Mouse (Mus musculus) MEL (cell line): ENCODE measurements at regions not wholly inside any gene's neighbourhood (a gene's known extent, or its start where the extent isn't known, plus 50 kb on each side); places are given as distances from the start of the nearest gene placed in this dataset.

Experiments used
- DNase-seq: peaks from one replicate; pipeline ENCODE4 v3.0.0; 2011; ENCODE audit warnings: low read depth, low spot score
- H3K27ac ChIP-seq: 2 replicates; pipeline ENCODE4 v1.5.1; 2012; ENCODE audit warnings: low read depth, mild to moderate bottlenecking, control low read depth, low read length, moderate library complexity; ENCODE audit not compliant: control insufficient read depth
- H3K27me3 ChIP-seq, 2 experiments: fragments of 150-350 bp in 1 of 2; sonication (generic) in 1 of 2; 2 replicates each; pipeline ENCODE4 v1.6.1; 2012; ENCODE audit warnings: low read length in 2 of 2, mild to moderate bottlenecking in 2 of 2, improper control_type of control experiment in 1 of 2, moderate library complexity in 1 of 2; ENCODE audit not compliant: insufficient read depth in 2 of 2, control insufficient read depth in 1 of 2
- H3K36me3 ChIP-seq, 2 experiments: 2 replicates each; pipeline ENCODE4 v1.6.1; 2012 to 2014; ENCODE audit warnings: low read length in 2 of 2, improper control_type of control experiment in 1 of 2, inconsistent platforms in 1 of 2, mild to moderate bottlenecking in 1 of 2; ENCODE audit not compliant: insufficient read depth in 2 of 2, control insufficient read depth in 1 of 2
- H3K4me1 ChIP-seq, 2 experiments: fragments of 150-350 bp in 1 of 2; sonication (generic) in 1 of 2; 2 replicates each; pipeline ENCODE4 v1.6.1; 2012; ENCODE audit warnings: low read length in 2 of 2, improper control_type of control experiment in 1 of 2, mild to moderate bottlenecking in 1 of 2; ENCODE audit not compliant: insufficient read depth in 2 of 2, control insufficient read depth in 1 of 2
- H3K4me3 ChIP-seq, 2 experiments: fragments of 150-350 bp in 1 of 2; sonication (generic) in 1 of 2; 2 replicates each; pipeline ENCODE4 v1.5.1; 2012; ENCODE audit warnings: low read depth in 2 of 2, low read length in 2 of 2, mild to moderate bottlenecking in 2 of 2, moderate library complexity in 2 of 2, control low read depth in 1 of 2, improper control_type of control experiment in 1 of 2; ENCODE audit not compliant: control insufficient read depth in 1 of 2, insufficient read depth in 1 of 2
- H3K79me2 ChIP-seq: 2 replicates; pipeline ENCODE4 v1.6.1; 2012; ENCODE audit warnings: mild to moderate bottlenecking, low read length, moderate library complexity; ENCODE audit not compliant: control insufficient read depth, poor library complexity, insufficient read depth
- H3K9ac ChIP-seq: 2 replicates; pipeline ENCODE4 v1.6.1; 2012; ENCODE audit warnings: low read depth, mild to moderate bottlenecking, control low read depth, low read length, moderate library complexity; ENCODE audit not compliant: control insufficient read depth, poor library complexity, severe bottlenecking
- H3K9me3 ChIP-seq: fragments of 150-350 bp; sonication (generic); replicated peaks from 2 replicates; pipeline ENCODE4 v1.6.1; 2012; ENCODE audit warnings: mild to moderate bottlenecking, low read length, improper control_type of control experiment, moderate library complexity; ENCODE audit not compliant: insufficient read depth
- BHLHE40 ChIP-seq: IDR thresholded peaks from 2 replicates; pipeline ENCODE4 v1.6.1; 2012; ENCODE audit warnings: low read depth, mild to moderate bottlenecking, inconsistent platforms, low read length, improper control_type of control experiment, borderline replicate concordance
- GABPA ChIP-seq: IDR thresholded peaks from 2 replicates; pipeline ENCODE4 v1.6.1; 2012; ENCODE audit warnings: low read depth, mild to moderate bottlenecking, inconsistent platforms, low read length, improper control_type of control experiment, moderate library complexity
- GATA1 ChIP-seq: IDR thresholded peaks from 2 replicates; pipeline ENCODE4 v1.6.1; 2011; ENCODE audit warnings: low read depth, low read length, improper control_type of control experiment
- MEF2A ChIP-seq: IDR thresholded peaks from 2 replicates; pipeline ENCODE4 v1.6.1; 2014; ENCODE audit warnings: low read depth, mild to moderate bottlenecking, inconsistent platforms, low read length, improper control_type of control experiment; ENCODE audit not compliant: poor library complexity, insufficient replicate concordance, severe bottlenecking; ENCODE audit errors: extremely low read depth
- POLR2AphosphoS5 ChIP-seq: IDR thresholded peaks from 2 replicates; pipeline ENCODE4 v1.6.1; 2012; ENCODE audit warnings: low read depth, borderline replicate concordance, mild to moderate bottlenecking, inconsistent platforms, low read length, moderate library complexity, mixed read lengths
- RCOR1 ChIP-seq: IDR thresholded peaks from 2 replicates; pipeline ENCODE4 v1.6.1; 2012; ENCODE audit warnings: low read depth, mild to moderate bottlenecking, inconsistent platforms, low read length, improper control_type of control experiment
- SIN3A ChIP-seq: IDR thresholded peaks from 2 replicates; pipeline ENCODE4 v1.6.1; 2012; ENCODE audit warnings: low read length, improper control_type of control experiment, inconsistent platforms
- TBP ChIP-seq: IDR thresholded peaks from 2 replicates; pipeline ENCODE4 v1.8.0; 2011; ENCODE audit warnings: low read depth, low read length, improper control_type of control experiment
- TCF12 ChIP-seq: IDR thresholded peaks from 2 replicates; pipeline ENCODE4 v1.6.1; 2014; ENCODE audit warnings: low read depth, mild to moderate bottlenecking, inconsistent platforms, low read length, improper control_type of control experiment, moderate library complexity
- USF2 ChIP-seq, 2 experiments: IDR thresholded peaks; 2 replicates each; pipeline ENCODE4 v1.6.1; 2011 to 2012; ENCODE audit warnings: improper control_type of control experiment in 2 of 2, low read length in 2 of 2, borderline replicate concordance in 1 of 2, inconsistent platforms in 1 of 2, low read depth in 1 of 2, mild to moderate bottlenecking in 1 of 2; ENCODE audit not compliant: insufficient read depth in 1 of 2
- ZKSCAN1 ChIP-seq: IDR thresholded peaks from 2 replicates; pipeline ENCODE4 v1.6.1; 2012; ENCODE audit warnings: low read depth, mild to moderate bottlenecking, inconsistent platforms, low read length, improper control_type of control experiment, moderate library complexity

DNA sequence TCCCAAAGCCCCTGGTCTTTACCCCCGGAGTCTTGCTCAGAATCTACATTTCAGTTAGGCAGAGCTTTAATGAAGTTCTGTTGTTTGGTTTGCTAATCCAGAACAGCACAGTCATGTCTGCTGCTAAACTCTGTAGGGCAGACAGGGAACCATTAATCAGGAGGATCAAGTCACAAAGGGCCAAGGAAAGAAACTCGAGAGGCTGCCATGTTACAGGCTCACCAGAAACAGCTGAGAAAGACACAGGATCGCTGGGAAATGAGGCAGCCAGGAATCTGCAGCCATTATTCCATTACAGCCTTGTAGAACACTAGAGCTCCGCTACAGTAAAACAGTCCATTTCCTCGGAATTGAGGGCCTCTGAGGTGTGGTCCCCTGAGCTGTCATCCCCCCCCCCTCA is 121.1 kb upstream of the Cops8 start:
- H3K4me3 ChIP-seq: no peak overlapping the region
- no peaks in the 10 kb centered on the region for H3K9me3 ChIP-seq
- H3K9ac ChIP-seq: no peak overlapping the region
- TF ChIP-seq RCOR1: no peak
- TF ChIP-seq MEF2A: no peak
- TF ChIP-seq TCF12: no peak
- TF ChIP-seq BHLHE40: no peak
- TF ChIP-seq TBP: no peak
- TF ChIP-seq USF2 (IDR thresholded peaks at IDR 0.05; ENCODE audit: borderline replicate concordance in 1 of 2, insufficient read depth in 1 of 2, low read depth in 1 of 2, low read length in 2 of 2): no peak
- no peak for TF ChIP-seq POLR2AphosphoS5
- no peak for TF ChIP-seq SIN3A
- no peaks in the 10 kb centered on the region for H3K4me1 ChIP-seq
- H3K27ac ChIP-seq: no peak overlapping the region
- no peaks in the 10 kb centered on the region for H3K36me3 ChIP-seq
- no peaks in the 10 kb centered on the region for H3K79me2 ChIP-seq
- DNase-seq: no peak
- no peaks in the 10 kb centered on the region for H3K27me3 ChIP-seq

DNA sequence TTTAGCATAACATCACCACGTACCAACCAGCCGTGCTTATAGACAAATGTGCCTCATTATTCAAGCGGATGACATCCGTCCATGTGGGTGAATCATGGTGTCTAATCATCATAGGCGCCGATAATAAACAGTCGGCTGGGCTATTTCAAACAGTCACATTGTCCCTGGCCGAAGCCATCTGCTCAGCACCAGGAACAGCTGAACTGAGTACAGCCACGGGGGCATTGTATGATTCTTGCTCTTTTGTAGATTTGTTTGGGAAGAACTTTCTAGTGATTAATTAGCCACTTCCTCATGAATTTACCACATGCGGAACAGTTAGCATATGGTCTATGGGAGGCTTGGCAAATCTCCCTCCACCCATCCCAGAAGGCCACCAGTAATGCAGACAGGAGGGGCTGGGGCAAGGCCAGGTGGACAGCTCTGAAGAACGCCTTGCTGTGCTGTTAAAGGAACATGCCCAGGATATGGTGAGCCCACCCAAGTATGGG is 116.4 kb upstream of the Cops8 start:
- no peaks in the 10 kb centered on the region for H3K9me3 ChIP-seq
- no peak overlapping the region for H3K9ac ChIP-seq
- H3K27ac ChIP-seq: no peak overlapping the region
- H3K27me3 ChIP-seq: no peaks in the 10 kb centered on the region
- H3K4me1 ChIP-seq: no peaks in the 10 kb centered on the region
- H3K36me3 ChIP-seq: no peaks in the 10 kb centered on the region
- no peak overlapping the region for H3K4me3 ChIP-seq
- TF ChIP-seq RCOR1: no peak
- no peak for TF ChIP-seq ZKSCAN1
- no peak for DNase-seq
- H3K79me2 ChIP-seq: no peaks in the 10 kb centered on the region

DNA sequence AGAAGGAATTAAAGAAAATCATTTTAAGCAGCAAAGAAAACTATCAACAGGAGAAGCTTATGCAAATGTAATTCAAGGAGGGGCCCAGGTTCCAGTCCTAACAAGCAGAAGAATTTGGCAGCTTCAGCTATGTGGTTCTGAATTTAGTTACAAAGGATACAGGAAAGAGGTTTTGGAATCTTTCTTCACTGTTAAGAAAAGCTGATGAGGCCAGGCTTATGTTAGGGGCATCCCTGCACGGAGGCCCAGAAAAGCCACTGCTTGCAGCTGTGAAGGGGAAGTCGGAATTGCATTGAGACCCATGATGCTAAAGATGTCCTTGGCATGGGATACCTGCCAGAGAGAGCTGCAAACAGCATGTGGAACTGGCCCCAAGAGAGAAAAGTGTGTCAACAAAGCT is 114.9 kb upstream of the Cops8 start:
- H3K4me3 ChIP-seq: no peak overlapping the region
- H3K4me1 ChIP-seq: no peaks in the 10 kb centered on the region
- no peaks in the 10 kb centered on the region for H3K27me3 ChIP-seq
- no peak overlapping the region for H3K27ac ChIP-seq
- H3K9me3 ChIP-seq: no peaks in the 10 kb centered on the region
- TF ChIP-seq ZKSCAN1 (no peak), POLR2AphosphoS5 (no peak), GABPA (no peak), GATA1 (no peak)
- H3K9ac ChIP-seq: no peak overlapping the region
- no peaks in the 10 kb centered on the region for H3K36me3 ChIP-seq
- DNase-seq: no peak
- H3K79me2 ChIP-seq: no peaks in the 10 kb centered on the region
